Mouse (Mus musculus) liver, adult 2 months (tissue): Measurements from ENCODE around the gene Rag1. TPM values are rescaled to one million over a fixed set of nuclear protein-coding genes. Genes with fewer than 3 reads are reported as not detected.
A peak's percentile ranks its signal among the peaks of the same experiment; 100 is the strongest.

ENCODE experiments used
- DNase-seq: peaks from one replicate; pipeline ENCODE4 v3.0.0-alpha.2; 2011; ENCODE audit warnings: low read depth, low spot score; ENCODE audit errors: extremely low read depth
- H3K27ac ChIP-seq: fragments of 200-500 bp; replicated peaks from 2 replicates; pipeline ENCODE4 v1.5.1; 2012; ENCODE audit warnings: low read depth, mild to moderate bottlenecking, control low read depth, inconsistent platforms, low read length; ENCODE audit not compliant: insufficient read depth
- H3K27me3 ChIP-seq: fragments of 200-500 bp; 2 replicates; pipeline ENCODE4 v1.6.1; 2012; ENCODE audit warnings: mild to moderate bottlenecking, moderate library complexity, low read length, inconsistent platforms; ENCODE audit not compliant: control insufficient read depth, insufficient read depth
- H3K36me3 ChIP-seq: fragments of 200-500 bp; 2 replicates; pipeline ENCODE4 v1.6.1; 2012; ENCODE audit warnings: low read length, inconsistent platforms; ENCODE audit not compliant: control insufficient read depth, insufficient read depth
- H3K4me1 ChIP-seq: fragments of 200-500 bp; 2 replicates; pipeline ENCODE4 v1.6.1; 2011; ENCODE audit warnings: low read length; ENCODE audit not compliant: control insufficient read depth, insufficient read depth
- H3K4me3 ChIP-seq: fragments of 200-500 bp; 2 replicates; pipeline ENCODE4 v1.5.1; 2011; ENCODE audit warnings: low read depth, mild to moderate bottlenecking, control low read depth, low read length, moderate library complexity; ENCODE audit not compliant: insufficient read depth
- H3K79me2 ChIP-seq: fragments of 200-500 bp; 2 replicates; pipeline ENCODE4 v1.6.1; 2012; ENCODE audit warnings: inconsistent platforms, mild to moderate bottlenecking, low read length, moderate library complexity; ENCODE audit not compliant: control insufficient read depth, insufficient read depth
- H3K9ac ChIP-seq: fragments of 200-500 bp; 2 replicates; pipeline ENCODE4 v1.6.1; 2012; ENCODE audit warnings: low read depth, mild to moderate bottlenecking, control low read depth, inconsistent platforms, low read length
- CTCF ChIP-seq: fragments of 200-500 bp; IDR thresholded peaks from 2 replicates; pipeline ENCODE4 v1.5.1; 2011; ENCODE audit warnings: low read depth, low read length, control low read depth
- POLR2A ChIP-seq: fragments of 200-500 bp; IDR thresholded peaks from 2 replicates; pipeline ENCODE4 v1.6.1; 2011; ENCODE audit warnings: low read length, control low read depth; ENCODE audit not compliant: insufficient read depth; ENCODE audit errors: extremely low read depth
- whole genome bisulfite sequencing: fragments of 180-500 bp; shearing (Covaris S2); methylation state at CpG from one replicate; pipeline ENCODE4 v1.1.7; 2018; 5-methylcytosine and 5-hydroxymethylcytosine counted together
- polyA plus RNA-seq: library from polyadenylated mRNA; depleted of rRNA; stranded (reverse); fragments of >200 nt; gene quantifications from 2 replicates; pipeline ENCODE4 v1.2.3, GENCODE M21; 2012
- total RNA-seq: library from RNA; depleted of rRNA; stranded (reverse); fragments of >200 nt; gene quantifications from 2 replicates; pipeline ENCODE4 v1.2.3, GENCODE M21; 2014

The Rag1 gene
- total and polyA plus RNA-seq, 2 experiments: not detected

GRCm38 (mm10) chr2:101628297-101629236 is 20.7 kb downstream of the Rag1 start:
- WGBS: 2% methylated on average over 31 of the region's 31 CpGs
- TF ChIP-seq CTCF (no peak), POLR2A (no peak)

GRCm38 (mm10) chr2:101627227-101627626 is 22.1 kb downstream of the Rag1 start:
- Histone ChIP-seq H3K79me2 (no peaks in the 10 kb centered on the region; the same call in 1 of the 2 replicates), H3K36me3 (no peaks in the 10 kb centered on the region), H3K27ac (no peak overlapping the region), H3K9ac (no peak overlapping the region), H3K4me1 (no peaks in the 10 kb centered on the region), H3K4me3 (no peak overlapping the region), H3K27me3 (0 out of 2 replicates have a peak, but pooled peaks cover 2% of the 10 kb centered on the region)
- no peak for DNase-seq
- TF ChIP-seq CTCF (no peak), POLR2A (no peak)

More at GRCm38 (mm10) chr2:101628297-101629236, 20.7 kb downstream of the Rag1 start:
- H3K27ac ChIP-seq: peak overlapping the region; percentile 35
- H3K4me1 ChIP-seq: no peaks in the 10 kb centered on the region
- H3K9ac ChIP-seq: peak overlapping the region; percentile 80
- H3K79me2 ChIP-seq: no peaks in the 10 kb centered on the region
- 0 out of 2 replicates have a peak, but pooled peaks cover 2% of the 10 kb centered on the region for H3K27me3 ChIP-seq
- H3K4me3 ChIP-seq: peak overlapping the region; percentile 88
- DNase-seq: peak; percentile 95
- no peaks in the 10 kb centered on the region for H3K36me3 ChIP-seq

GRCm38 (mm10) chr2:101624526-101624925 is 24.8 kb downstream of the Rag1 start, which contains the start of gene Rag2:
Gene Rag2, plus strand, starts transcription at chr2:101624718.
- 68% methylated on average over 4 of the region's 4 CpGs for WGBS
- Histone ChIP-seq H3K4me3 (no peak within 1 kb of the TSS), H3K27me3 (no peaks in the 10 kb centered on the region), H3K9ac (no peak within 1 kb of the TSS), H3K4me1 (no peaks in the 10 kb centered on the region), H3K79me2 (no peaks in the 10 kb centered on the region; the same call in 1 of the 2 replicates), H3K36me3 (no peaks in the 10 kb centered on the region), H3K27ac (no peak within 1 kb of the TSS)
- DNase-seq: no peak
- TF ChIP-seq POLR2A (no peak), CTCF (no peak)

GRCm38 (mm10) chr2:101624011-101624410 is 25.3 kb downstream of the Rag1 start:
- Histone ChIP-seq H3K4me3 (no peak overlapping the region), H3K36me3 (no peaks in the 10 kb centered on the region), H3K27me3 (no peaks in the 10 kb centered on the region), H3K79me2 (no peaks in the 10 kb centered on the region; the same call in 1 of the 2 replicates), H3K27ac (no peak overlapping the region), H3K4me1 (no peaks in the 10 kb centered on the region), H3K9ac (no peak overlapping the region)
- no peak for TF ChIP-seq POLR2A
- no peak for TF ChIP-seq CTCF
- DNase-seq: no peak
- WGBS: 92% methylated on average over 2 of the region's 2 CpGs

- Histone ChIP-seq H3K4me1 (no peaks in the 10 kb centered on the region), H3K27ac (no peak overlapping the region), H3K27me3 (no peaks in the 10 kb centered on the region), H3K36me3 (no peaks in the 10 kb centered on the region), H3K79me2 (no peaks in the 10 kb centered on the region; the same call in 1 of the 2 replicates), H3K4me3 (no peak overlapping the region), H3K9ac (no peak overlapping the region)
- WGBS: 94% methylated on average over 2 of the region's 2 CpGs
- TF ChIP-seq CTCF (no peak), POLR2A (no peak)
- DNase-seq: no peak
These were observed 26.3 kb downstream of the Rag1 start for GRCm38 (mm10) chr2:101623042-101623441.
